Mouse (Mus musculus): Measurements from ENCODE around the gene Lypd4. TPM values are rescaled to one million over a fixed set of nuclear protein-coding genes. Genes with fewer than 3 reads are reported as not detected.

Lypd4 gene
- polyA plus RNA-seq (2012; rRNA removed): not detected in 2 replicates

DNA sequence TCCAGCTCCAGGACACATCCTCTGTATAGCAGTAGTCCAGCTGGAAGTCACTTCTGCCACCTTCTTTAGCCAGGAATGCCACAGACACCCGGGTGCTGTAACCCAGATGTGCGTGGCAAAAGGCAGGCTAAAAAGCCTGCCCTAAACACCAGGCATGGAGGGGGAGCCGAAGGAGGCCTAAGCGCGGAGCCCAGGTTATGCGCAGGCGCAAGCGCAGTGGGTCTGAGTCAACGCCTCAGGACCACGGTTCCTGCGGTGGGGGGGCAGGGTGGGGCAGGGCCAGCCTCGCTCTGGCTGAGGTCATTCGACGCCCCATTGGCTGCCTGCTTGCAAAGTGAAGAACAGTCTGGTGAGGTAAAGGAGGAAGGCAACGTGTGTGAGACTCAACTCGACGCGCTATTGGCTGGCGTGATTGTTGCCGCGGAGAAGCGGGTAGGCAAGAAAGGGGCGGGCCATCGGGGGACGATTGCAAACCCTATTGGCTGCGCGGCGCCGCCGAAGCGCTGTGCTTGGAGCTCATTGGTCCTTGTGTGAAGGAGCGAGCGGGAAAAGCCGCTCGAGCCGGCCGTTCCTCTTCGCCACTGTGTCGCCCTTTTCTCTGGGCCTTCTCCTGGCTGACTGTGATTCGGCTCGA is at the start of gene Lypd4, which contains the start of gene Dmrtc2:
Gene Lypd4 (minus strand): TSS at position 410 of the 634 bp plus-strand sequence.
Gene Dmrtc2 (plus strand): TSS at position 526 of the 634 bp plus-strand sequence.

DNA sequence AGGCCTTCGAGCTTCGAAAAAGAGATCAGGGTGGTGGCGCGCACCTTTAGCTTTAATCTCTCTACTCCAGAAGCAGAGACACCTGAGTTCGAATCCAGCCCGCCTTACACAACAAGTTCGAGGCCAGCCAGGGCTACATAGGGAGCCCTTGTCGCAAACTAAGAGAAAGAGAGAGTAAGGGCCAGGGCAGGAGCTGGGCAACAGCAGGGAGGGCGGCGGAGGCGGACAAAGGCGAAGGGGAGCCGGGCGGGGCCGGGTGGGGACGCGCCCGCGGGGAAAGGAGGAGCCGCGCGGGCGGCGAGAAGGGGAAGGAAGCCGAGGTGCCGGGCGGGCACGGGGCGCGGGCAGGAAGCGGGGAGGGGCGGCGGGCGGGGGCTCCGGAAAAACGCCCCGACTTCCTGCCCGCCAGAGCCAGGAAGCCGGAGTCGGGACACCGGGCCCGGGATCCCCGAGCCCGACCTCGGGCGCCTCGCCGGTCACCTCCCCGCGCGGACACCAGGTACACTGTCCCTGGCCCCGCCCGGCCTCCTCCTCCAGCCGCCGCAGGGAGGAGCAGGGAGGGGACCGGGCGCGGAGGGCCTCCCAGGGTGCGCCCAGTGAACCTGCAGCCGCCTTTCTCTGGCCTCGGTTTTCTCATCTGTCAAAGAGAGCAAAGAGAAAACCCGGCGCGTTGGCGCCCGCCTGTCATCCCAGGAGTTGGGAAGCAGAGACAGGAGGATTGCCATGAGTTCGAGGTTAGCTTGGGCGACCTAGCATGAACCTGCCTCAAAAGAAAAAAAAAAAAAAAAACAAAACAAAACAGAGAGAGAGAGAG is 33.1 kb upstream of the Lypd4 start, which contains the start of gene Arhgef1:
Gene Arhgef1 (plus strand): TSS at position 283 of the 814 bp plus-strand sequence.

DNA sequence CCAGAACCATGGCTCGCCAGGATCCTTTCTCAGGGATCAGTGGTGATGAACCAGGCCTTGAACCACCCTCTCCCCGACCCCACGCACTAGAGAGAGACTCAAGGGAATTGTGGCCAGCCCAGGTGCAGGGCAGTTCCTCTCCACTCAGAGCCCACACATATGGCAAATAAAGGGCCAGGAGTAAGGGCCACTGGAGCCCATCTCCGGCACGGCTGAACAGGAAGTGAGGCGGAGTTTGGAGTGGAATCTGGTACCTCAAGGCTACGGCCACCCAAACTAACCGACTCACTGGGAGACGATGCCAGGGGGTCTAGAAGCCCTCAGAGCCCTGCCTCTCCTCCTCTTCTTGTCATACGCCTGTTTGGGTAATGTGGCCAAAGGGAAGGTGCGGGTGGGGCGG is 27.5 kb upstream of the Lypd4 start, which contains the start of gene Cd79a:
Gene Cd79a (plus strand): TSS at position 158 of the 400 bp plus-strand sequence.

DNA sequence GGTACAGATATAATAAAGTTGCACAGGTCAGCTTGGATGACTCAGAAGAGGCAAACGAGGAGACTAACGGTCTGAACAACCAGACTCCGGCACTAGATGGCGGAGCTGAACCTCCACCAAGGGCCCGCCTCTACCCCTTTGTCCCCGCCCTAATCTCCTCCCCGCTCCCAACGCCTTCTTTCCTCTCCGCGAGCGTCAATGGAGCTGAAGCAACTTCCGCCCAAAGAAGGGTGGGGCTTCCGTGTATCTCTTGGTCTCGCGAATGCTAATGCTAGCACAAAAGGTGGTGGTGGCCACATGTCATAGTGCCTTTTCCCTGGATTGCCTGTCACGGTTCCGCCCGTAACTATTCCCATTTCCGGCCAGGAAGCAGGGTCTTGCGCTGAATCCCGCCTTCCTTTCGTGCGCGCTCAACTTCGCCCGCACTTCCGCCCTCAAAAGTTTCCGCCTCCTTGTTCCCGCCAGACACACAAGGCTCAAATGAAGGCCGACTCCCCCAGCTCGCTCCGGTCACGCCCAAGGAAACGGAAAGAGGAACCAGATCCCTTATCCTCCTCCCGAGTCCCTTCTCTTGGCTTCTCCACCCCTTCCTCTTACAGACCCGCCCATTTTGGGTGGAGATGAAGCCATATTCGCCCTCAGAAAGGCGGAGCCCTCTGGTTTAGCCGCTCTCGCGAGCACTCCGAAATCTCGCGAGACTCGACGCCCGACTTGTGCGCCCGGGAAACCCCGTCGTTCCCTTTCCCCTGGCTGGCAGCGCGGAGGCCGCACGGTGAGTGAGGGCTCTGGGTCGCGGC is 14.4 kb upstream of the Lypd4 start, which contains the start of gene Rps19:
Gene Rps19 (plus strand): TSS at position 476 of the 797 bp plus-strand sequence.

DNA sequence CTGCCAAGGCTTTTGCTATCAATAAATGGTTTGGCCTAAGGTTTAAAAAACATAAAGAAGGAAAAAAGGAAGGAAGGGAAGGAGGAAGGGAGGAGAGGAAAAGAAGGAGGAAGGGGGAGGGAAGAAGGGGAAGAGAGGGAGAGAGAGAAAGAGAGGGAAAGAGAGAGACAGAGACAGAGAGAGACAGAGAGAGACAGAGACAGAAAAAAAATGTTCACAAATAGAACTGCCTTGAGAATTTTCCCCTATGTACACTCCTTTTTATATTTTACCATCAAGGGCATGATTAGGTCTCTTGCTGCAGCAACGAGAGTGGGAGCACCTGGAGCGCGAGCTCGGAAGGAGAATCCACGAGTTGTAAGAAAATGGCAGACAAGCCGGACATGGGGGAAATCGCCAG is 7.8 kb downstream of the Lypd4 start, which contains the start of gene Gm9844:
Gene Gm9844 (plus strand): TSS at position 301 of the 400 bp plus-strand sequence.

Other genes starting within 250 kb of the Lypd4 start
- 3.0 and 3.6 TPM in 2 replicates for gene Lypd3, start 233.4 kb downstream of the Lypd4 start, polyA plus RNA-seq (2012; rRNA removed)
- gene Tex101, start 193.3 kb downstream of the Lypd4 start, polyA plus RNA-seq (2012; rRNA removed): not detected in 2 replicates
- not detected in 2 replicates for gene BC049730, start 160.7 kb downstream of the Lypd4 start, polyA plus RNA-seq (2012; rRNA removed)
- not detected in 2 replicates for gene Gm4763, start 143.0 kb downstream of the Lypd4 start, polyA plus RNA-seq (2012; rRNA removed)
- gene Cd177, start 109.6 kb downstream of the Lypd4 start, polyA plus RNA-seq (2012; rRNA removed): 3.6 and 5.0 TPM in 2 replicates
- gene Ceacam10, start 92.7 kb downstream of the Lypd4 start, polyA plus RNA-seq (2012; rRNA removed): 0.25 and 0.35 TPM in 2 replicates
- gene Gm9844, start 7.7 kb downstream of the Lypd4 start, polyA plus RNA-seq (2012; rRNA removed): 0.84 and 1.3 TPM in 2 replicates
- gene Dmrtc2, start 116 bp upstream of the Lypd4 start, polyA plus RNA-seq (2012; rRNA removed): not detected in 2 replicates
- 750 and 831 TPM in 2 replicates for gene Rps19, start 14.4 kb upstream of the Lypd4 start, polyA plus RNA-seq (2012; rRNA removed)
- gene Cd79a, start 27.4 kb upstream of the Lypd4 start, polyA plus RNA-seq (2012; rRNA removed): 1.5 and 2.0 TPM in 2 replicates
- 299 and 332 TPM in 2 replicates for gene Arhgef1, start 33.0 kb upstream of the Lypd4 start, polyA plus RNA-seq (2012; rRNA removed)
- gene Gm4881, start 74.6 kb upstream of the Lypd4 start, polyA plus RNA-seq (2012; rRNA removed): not detected in 2 replicates
- 770 and 891 TPM in 2 replicates for gene Rabac1, start 102.8 kb upstream of the Lypd4 start, polyA plus RNA-seq (2012; rRNA removed)
- gene Atp1a3, start 136.0 kb upstream of the Lypd4 start, polyA plus RNA-seq (2012; rRNA removed): 18.6 and 25.7 TPM in 2 replicates
- 94.3 and 103 TPM in 2 replicates for gene Grik5, start 202.4 kb upstream of the Lypd4 start, polyA plus RNA-seq (2012; rRNA removed)
- gene Zfp574, start 202.6 kb upstream of the Lypd4 start, polyA plus RNA-seq (2012; rRNA removed): 72.5 and 73.2 TPM in 2 replicates